Mouse (Mus musculus) limb, embryonic 11.5 days (tissue): ENCODE measurements around the gene Emilin1. TPM values are rescaled to one million over a fixed set of nuclear protein-coding genes. Genes with fewer than 3 reads are reported as not detected.

Experiments used
- ATAC-seq: fragments of 200-750 bp; cut with Nextera tagmentation; 2 replicates; pipeline ENCODE4 v1.8.0; 2017; ENCODE audit warnings: low read depth; ENCODE audit not compliant: insufficient number of reproducible peaks, low FRiP score, low TSS enrichment
- DNase-seq: peaks from one replicate; pipeline ENCODE4 v3.0.0-alpha.2; 2015; ENCODE audit warnings: low spot score
- H3K27ac ChIP-seq: fragments of 300-500 bp; sonication (generic); replicated peaks from 2 replicates; pipeline ENCODE4 v1.5.1; 2014; ENCODE audit warnings: low read depth, mild to moderate bottlenecking, low read length
- H3K27me3 ChIP-seq: fragments of 300-500 bp; sonication (generic); 2 replicates; pipeline ENCODE4 v1.6.1; 2014; ENCODE audit warnings: mild to moderate bottlenecking, low read length, mixed read lengths; ENCODE audit not compliant: control insufficient read depth, insufficient read depth
- H3K36me3 ChIP-seq: fragments of 300-500 bp; sonication (generic); 2 replicates; pipeline ENCODE4 v1.6.1; 2014; ENCODE audit warnings: mild to moderate bottlenecking, low read length, moderate library complexity, mixed read lengths; ENCODE audit not compliant: control insufficient read depth, insufficient read depth
- H3K4me1 ChIP-seq: fragments of 300-500 bp; sonication (generic); 2 replicates; pipeline ENCODE4 v1.6.1; 2014; ENCODE audit warnings: low read length, mixed read lengths; ENCODE audit not compliant: control insufficient read depth, insufficient read depth
- H3K4me2 ChIP-seq: fragments of 300-500 bp; sonication (generic); 2 replicates; pipeline ENCODE4 v1.6.1; 2014; ENCODE audit warnings: low read depth, mild to moderate bottlenecking, moderate library complexity; ENCODE audit not compliant: severe bottlenecking
- H3K4me3 ChIP-seq: fragments of 300-500 bp; sonication (generic); 2 replicates; pipeline ENCODE4 v1.5.1; 2014; ENCODE audit warnings: low read depth, low read length
- H3K9ac ChIP-seq: fragments of 300-500 bp; sonication (generic); 2 replicates; pipeline ENCODE4 v1.6.1; 2014; ENCODE audit warnings: mild to moderate bottlenecking, low read length
- H3K9me3 ChIP-seq: fragments of 300-500 bp; sonication (generic); 2 replicates; pipeline ENCODE4 v1.6.1; 2016; ENCODE audit warnings: low read length; ENCODE audit not compliant: control insufficient read depth
- WGBS: fragments of 180-500 bp; shearing (Covaris S2); extraction: QIAGEN DNeasy Blood & Tissue Kit; methylation state at CpG from one replicate; pipeline ENCODE4 v1.1.7; 2014; 5-methylcytosine and 5-hydroxymethylcytosine counted together
- polyA plus RNA-seq: library from polyadenylated mRNA; unstranded; fragments of >200 nt; fragmentation: Nextera tagmentation; extraction: Ambion mirVana; gene quantifications from 2 replicates; pipeline ENCODE4 v1.2.1, GENCODE M21; 2014

Emilin1 gene
- polyA plus RNA-seq, 1 experiment from 2014 or later = 117 TPM

DNA sequence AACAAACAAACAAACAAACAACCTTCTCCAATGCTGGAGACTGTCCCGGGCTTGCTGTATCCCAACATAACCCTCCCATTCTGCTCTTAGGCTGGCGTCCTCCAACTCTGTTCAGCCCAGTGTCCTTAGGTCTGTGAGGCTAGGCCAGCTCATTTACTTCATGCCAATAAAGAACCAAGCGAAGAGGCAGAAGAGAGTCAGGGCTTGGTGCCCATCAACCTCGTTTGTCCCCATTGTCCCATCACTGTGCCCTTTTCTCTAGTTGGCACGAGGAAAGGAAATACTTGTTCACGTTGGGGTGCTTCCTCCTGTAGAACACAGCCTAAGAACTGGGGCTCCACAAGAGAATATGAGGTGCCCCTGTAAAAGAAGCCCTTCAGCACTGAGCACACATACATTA, 38.5 kb downstream of the Emilin1 start:
- DNase-seq = no peak
- 91% methylated on average over 6 of the region's 6 CpGs for WGBS
- Histone ChIP-seq H3K36me3 (peaks cover 15% of the 10 kb centered on the region; the same call in 1 of the 2 replicates), H3K4me2 (no peak overlapping the region), H3K4me1 (no peaks in the 10 kb centered on the region), H3K9ac (no peak overlapping the region), H3K9me3 (no peaks in the 10 kb centered on the region), H3K4me3 (no peak overlapping the region), H3K27ac (no peak overlapping the region), H3K27me3 (no peaks in the 10 kb centered on the region)
- no peak for ATAC-seq

- Histone ChIP-seq H3K9ac (no peak overlapping the region), H3K4me2 (no peak overlapping the region), H3K27ac (no peak overlapping the region), H3K4me3 (no peak overlapping the region), H3K36me3 (peaks cover 17% of the 10 kb centered on the region), H3K27me3 (no peaks in the 10 kb centered on the region), H3K9me3 (no peaks in the 10 kb centered on the region), H3K4me1 (no peaks in the 10 kb centered on the region)
- WGBS = 88% methylated on average over 5 of the region's 5 CpGs
- ATAC-seq (no peak), DNase-seq (no peak)
Measured at GRCm38 (mm10) chr5:30952551-30952950, 39.3 kb downstream of the Emilin1 start.

- peaks cover 9% of the 10 kb centered on the region for H3K4me1 ChIP-seq
- H3K36me3 ChIP-seq = peaks cover 25% of the 10 kb centered on the region
- no peak overlapping the region for H3K27ac ChIP-seq
- ATAC-seq (no peak), DNase-seq (no peak)
- H3K4me3 ChIP-seq = no peak overlapping the region
- WGBS = 97% methylated on average over 6 of the region's 6 CpGs
- H3K27me3 ChIP-seq = no peaks in the 10 kb centered on the region
- H3K9ac ChIP-seq = no peak overlapping the region
- no peak overlapping the region for H3K4me2 ChIP-seq
- no peaks in the 10 kb centered on the region for H3K9me3 ChIP-seq
Measured at GRCm38 (mm10) chr5:30954065-30954464, 40.9 kb downstream of the Emilin1 start.

- no peak overlapping the region for H3K27ac ChIP-seq
- H3K9me3 ChIP-seq = no peaks in the 10 kb centered on the region
- H3K4me3 ChIP-seq = no peak overlapping the region
- H3K36me3 ChIP-seq = peaks cover 25% of the 10 kb centered on the region
- no peak overlapping the region for H3K4me2 ChIP-seq
- H3K27me3 ChIP-seq = no peaks in the 10 kb centered on the region
- H3K9ac ChIP-seq = no peak overlapping the region
- ATAC-seq = no peak
- WGBS = 95% methylated on average over 9 of the region's 9 CpGs
- no peak for DNase-seq
- H3K4me1 ChIP-seq = peaks cover 13% of the 10 kb centered on the region
Measured at GRCm38 (mm10) chr5:30954556-30954955, 41.4 kb downstream of the Emilin1 start.

- Histone ChIP-seq H3K36me3 (peaks cover 25% of the 10 kb centered on the region), H3K4me3 (no peak overlapping the region), H3K4me1 (peaks cover 13% of the 10 kb centered on the region), H3K27me3 (no peaks in the 10 kb centered on the region), H3K9ac (no peak overlapping the region), H3K4me2 (no peak overlapping the region), H3K9me3 (no peaks in the 10 kb centered on the region), H3K27ac (no peak overlapping the region)
- WGBS = 95% methylated on average over 6 of the region's 6 CpGs
- ATAC-seq (no peak), DNase-seq (no peak)
Measured at GRCm38 (mm10) chr5:30955751-30956150, 42.5 kb downstream of the Emilin1 start.

- peaks cover 13% of the 10 kb centered on the region for H3K4me1 ChIP-seq
- no peaks in the 10 kb centered on the region for H3K9me3 ChIP-seq
- H3K9ac ChIP-seq = peak overlapping the region; percentile 17; the same call in 1 of the 2 replicates
- no peak for ATAC-seq
- 95% methylated on average over 6 of the region's 6 CpGs for WGBS
- no peak for DNase-seq
- H3K27me3 ChIP-seq = no peaks in the 10 kb centered on the region
- no peak overlapping the region for H3K27ac ChIP-seq
- H3K4me2 ChIP-seq = no peak overlapping the region
- peaks cover 25% of the 10 kb centered on the region for H3K36me3 ChIP-seq
- H3K4me3 ChIP-seq = no peak overlapping the region
Measured at GRCm38 (mm10) chr5:30957891-30958290, 44.7 kb downstream of the Emilin1 start.

- H3K36me3 ChIP-seq = peaks cover 21% of the 10 kb centered on the region
- H3K9ac ChIP-seq = peak overlapping the region; percentile 86
- ATAC-seq (peak; percentile 55; the same call in 1 of the 2 replicates), DNase-seq (no peak)
- no peaks in the 10 kb centered on the region for H3K9me3 ChIP-seq
- WGBS = 41% methylated on average over 19 of the region's 19 CpGs
- H3K27me3 ChIP-seq = no peaks in the 10 kb centered on the region
- H3K4me3 ChIP-seq = peak overlapping the region; percentile 88
- H3K27ac ChIP-seq = peak overlapping the region; percentile 73
- peak overlapping the region; percentile 90 for H3K4me2 ChIP-seq
- peaks cover 13% of the 10 kb centered on the region for H3K4me1 ChIP-seq
Measured at GRCm38 (mm10) chr5:30959198-30959854, 46.1 kb downstream of the Emilin1 start.

- peak; percentile 93 for ATAC-seq
- Histone ChIP-seq H3K4me1 (peaks cover 13% of the 10 kb centered on the region), H3K9me3 (no peaks in the 10 kb centered on the region), H3K4me2 (peak within 1 kb of the TSS; percentile 90), H3K27ac (peak within 1 kb of the TSS; percentile 73), H3K27me3 (no peaks in the 10 kb centered on the region), H3K36me3 (peaks cover 16% of the 10 kb centered on the region), H3K9ac (peak within 1 kb of the TSS; percentile 86), H3K4me3 (peak within 1 kb of the TSS; percentile 88)
- peak; percentile 99 for DNase-seq
- under 1% methylated on average over 56 of the region's 56 CpGs for WGBS
Measured at GRCm38 (mm10) chr5:30959966-30960501, 46.8 kb downstream of the Emilin1 start, which contains the start of gene Preb. Preb (minus strand) TSS chr5:30960361.
